ENCODE assay signal across 32 mouse cellular contexts in the genomic region with DNA sequence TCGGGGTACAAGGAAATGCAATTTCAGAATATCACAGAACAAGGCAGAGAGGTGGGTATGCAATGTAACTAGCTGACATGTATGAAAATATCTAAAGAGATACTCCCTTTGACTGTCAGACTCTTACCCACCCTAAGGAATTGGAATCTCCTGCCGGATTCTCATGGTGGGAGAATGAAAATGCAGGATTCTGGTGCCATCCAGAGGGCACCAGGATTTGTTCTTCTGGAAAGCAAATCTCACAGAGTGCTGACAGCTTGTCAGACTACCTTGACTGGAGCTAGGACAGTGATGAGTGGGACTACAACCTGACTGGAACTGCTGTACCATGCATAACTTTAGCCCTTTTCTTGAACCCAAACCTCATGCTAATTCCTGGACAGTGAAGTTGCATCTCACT. TPM values are rescaled to one million over a fixed set of nuclear protein-coding genes. Genes with fewer than 3 reads are reported as not detected.
DNase-seq lines count a peak whose midpoint lies in the region; ATAC-seq lines count a peak whose summit lies in the region.
"Had no signal": no experiment of that assay in that cellular context is flagged by ENCODE, and none has a peak within 500 bp of the region (broad histone marks: within the 10 kb centered on the region; RNA-seq: fewer than 3 reads in every experiment).

No protein-coding gene starts in this region.

- H3K9me3 ChIP-seq in forebrain, embryonic 14.5 days (replicated peaks; ENCODE audit: control insufficient read depth, low read length): no peaks in the 10 kb centered on the region
- no peaks in the 10 kb centered on the region for H3K9me3 ChIP-seq in forebrain, embryonic 11.5 days (ENCODE audit: control insufficient read depth, low read length)
- H3K9me3 ChIP-seq: embryonic facial prominence, embryonic 10.5 days; embryonic facial prominence, embryonic 15.5 days; forebrain, embryonic 13.5 days; G1E; hindbrain, embryonic 10.5 days; intestine, embryonic 15.5 days; liver, embryonic 12.5 days; midbrain, embryonic 12.5 days had no signal

- H3K9ac ChIP-seq in forebrain, embryonic 14.5 days (ENCODE audit: low read length): no peak overlapping the region
- no peak overlapping the region for H3K9ac ChIP-seq in forebrain, embryonic 11.5 days (ENCODE audit: low read length)
- H3K9ac ChIP-seq: embryonic facial prominence, embryonic 15.5 days; forebrain, embryonic 13.5 days; intestine, embryonic 15.5 days; liver, embryonic 12.5 days; liver, postnatal 0 days; midbrain, embryonic 12.5 days had no signal

- H3K27me3 ChIP-seq in forebrain, embryonic 14.5 days (replicated peaks; ENCODE audit: control insufficient read depth, insufficient read depth, low read length): no peaks in the 10 kb centered on the region
- H3K27me3 ChIP-seq in forebrain, embryonic 11.5 days (ENCODE audit: control insufficient read depth, insufficient read depth, low read length): no peaks in the 10 kb centered on the region
- H3K27me3 ChIP-seq: embryonic facial prominence, embryonic 15.5 days; forebrain, embryonic 13.5 days; intestine, embryonic 15.5 days; liver, embryonic 12.5 days; midbrain, embryonic 12.5 days had no signal

- no peak overlapping the region for H3K4me3 ChIP-seq in forebrain, embryonic 14.5 days (ENCODE audit: low read depth, low read length)
- no peak overlapping the region for H3K4me3 ChIP-seq in forebrain, embryonic 11.5 days (ENCODE audit: low read depth, low read length)
- H3K4me3 ChIP-seq: embryonic facial prominence, embryonic 10.5 days; embryonic facial prominence, embryonic 15.5 days; forebrain, embryonic 13.5 days; hindbrain, embryonic 10.5 days; intestine, embryonic 15.5 days; liver, embryonic 12.5 days; midbrain, embryonic 12.5 days had no signal

- 75% methylated on average over 2 of the region's 2 CpGs for WGBS in forebrain, embryonic 14.5 days
- 83% methylated on average over 2 of the region's 2 CpGs for whole genome bisulfite sequencing in forebrain, embryonic 11.5 days

- ATAC-seq in forebrain, embryonic 14.5 days: no peak
- no peak for ATAC-seq in forebrain, embryonic 11.5 days (replicated peaks; ENCODE audit: low FRiP score)
- ATAC-seq: forebrain, embryonic 13.5 days; hindbrain, embryonic 16.5 days; intestine, embryonic 15.5 days; liver, embryonic 12.5 days; liver, postnatal 0 days; Patski had no signal

- intact Hi-C loops in left cerebral cortex, postnatal 14 days (cut with DNase I): no loop called here
- intact Hi-C loops in left cerebral cortex, postnatal 4 days (cut with DNase I): no loop called here

- peak; percentile 5 for DNase-seq in forebrain, embryonic 14.5 days (ENCODE audit: low spot score)
- DNase-seq in forebrain, embryonic 11.5 days (ENCODE audit: low spot score): no peak
- peak; percentile 5 to 16 for DNase-seq in layer of hippocampus, adult 18-20 months (ENCODE audit: low spot score in 2 of 2)
- no peak for DNase-seq in layer of hippocampus, adult 8-10 months (ENCODE audit: low spot score in 2 of 2)
- peak; percentile 5 to 7 for DNase-seq in left cerebral cortex, postnatal 14 days (ENCODE audit: low spot score in 2 of 2)
- DNase-seq in left cerebral cortex, postnatal 4 days: no peak
- peak; percentile 24 for DNase-seq in NIH3T3 (ENCODE audit: low read depth)
- DNase-seq in retina, postnatal 1 day: no peak
- DNase-seq: adrenal gland, postnatal 10 days; cerebellum, adult 11-12 months; cerebellum, adult 9-11 months; gastrocnemius, postnatal 10 days; heart, postnatal 14 days; kidney, adult 2 months; kidney, postnatal 4 days; liver, postnatal 0 days; lung, postnatal 36 days; right cerebral cortex, adult 18-20 months; thymus, adult 2 months; thymus, postnatal 36 days had no signal

- H3K27ac ChIP-seq in forebrain, embryonic 14.5 days (ENCODE audit: low read depth, low read length): no peak overlapping the region
- no peak overlapping the region for H3K27ac ChIP-seq in forebrain, embryonic 11.5 days (ENCODE audit: low read depth, low read length)
- H3K27ac ChIP-seq: embryonic facial prominence, embryonic 10.5 days; embryonic facial prominence, embryonic 15.5 days; forebrain, embryonic 13.5 days; hindbrain, embryonic 10.5 days; intestine, embryonic 15.5 days; liver, embryonic 12.5 days; midbrain, embryonic 12.5 days had no signal

- H3K4me1 ChIP-seq in forebrain, embryonic 14.5 days (ENCODE audit: control insufficient read depth, insufficient read depth, low read length): no peaks in the 10 kb centered on the region
- H3K4me1 ChIP-seq in forebrain, embryonic 11.5 days (replicated peaks; ENCODE audit: control insufficient read depth, insufficient read depth, low read length): no peaks in the 10 kb centered on the region
- H3K4me1 ChIP-seq: embryonic facial prominence, embryonic 10.5 days; embryonic facial prominence, embryonic 15.5 days; forebrain, embryonic 13.5 days; hindbrain, embryonic 10.5 days; intestine, embryonic 15.5 days; liver, embryonic 12.5 days; midbrain, embryonic 12.5 days had no signal

- no peaks in the 10 kb centered on the region for H3K36me3 ChIP-seq in forebrain, embryonic 14.5 days (ENCODE audit: control insufficient read depth, insufficient read depth, low read length)
- no peaks in the 10 kb centered on the region for H3K36me3 ChIP-seq in forebrain, embryonic 11.5 days (ENCODE audit: control insufficient read depth, insufficient read depth, low read length)
- H3K36me3 ChIP-seq: embryonic facial prominence, embryonic 10.5 days; embryonic facial prominence, embryonic 15.5 days; G1E; hindbrain, embryonic 10.5 days; intestine, embryonic 15.5 days; liver, embryonic 12.5 days; midbrain, embryonic 12.5 days had no signal

- H3K4me2 ChIP-seq in forebrain, embryonic 14.5 days (ENCODE audit: low read length): no peak overlapping the region
- no peak overlapping the region for H3K4me2 ChIP-seq in forebrain, embryonic 11.5 days (ENCODE audit: low read depth, low read length, severe bottlenecking)
- H3K4me2 ChIP-seq: embryonic facial prominence, embryonic 15.5 days; forebrain, embryonic 13.5 days; intestine, embryonic 15.5 days; liver, embryonic 12.5 days; midbrain, embryonic 12.5 days had no signal

RNA-seq across cellular contexts. Expression of gene Hecw1, which starts 29.6 kb away (rescaled TPM):
- 29.2 and 40.8 TPM in 2 replicates for polyA plus RNA-seq in forebrain, embryonic 14.5 days (2014; fragmentation: Nextera tagmentation; extraction: Ambion mirVana)
- 5.5 and 6.8 TPM in 2 replicates for polyA plus RNA-seq in forebrain, embryonic 11.5 days (2014; fragmentation: Nextera tagmentation; extraction: Ambion mirVana)
- 10 to 100 TPM; 49.8 to 53.3 TPM for total RNA-seq in layer of hippocampus, adult 18-20 months (2021)
- total RNA-seq in layer of hippocampus, adult 8-10 months (2022): 10 to 100 TPM; 60.8 to 92.2 (median 69.4) TPM
- 100 to 1,000 TPM; 127 to 142 TPM for total RNA-seq in left cerebral cortex, postnatal 14 days (2021)
- 100 to 1,000 TPM; 199 to 218 TPM for total RNA-seq in left cerebral cortex, postnatal 4 days (2021)
- total RNA-seq: megakaryocyte, adult 5-6 weeks; neutrophil, adult 5-6 weeks had no signal
- polyA plus RNA-seq: liver, postnatal 0 days; Patski had no signal

Comparison
In these comparisons a context has a peak if more than half of its experiments do, and no peak if none do; other contexts are left out.
1. DNase-seq: peak in forebrain, embryonic 14.5 days (single experiment), layer of hippocampus, adult 18-20 months (2 of 2), left cerebral cortex, postnatal 14 days (2 of 2) and NIH3T3 (single experiment); none in forebrain, embryonic 11.5 days (single experiment), layer of hippocampus, adult 8-10 months (0 of 2), left cerebral cortex, postnatal 4 days (single experiment) and retina, postnatal 1 day (single experiment).